Mouse (Mus musculus) ES-E14 (cell line): ENCODE measurements at regions not wholly inside any gene's neighbourhood (a gene's known extent, or its start where the extent isn't known, plus 50 kb on each side); places are given as distances from the start of the nearest gene placed in this dataset.

Experiments used
- MAFK ChIP-seq: IDR thresholded peaks from 2 replicates; pipeline ENCODE4 v1.6.1; 2014; ENCODE audit warnings: mild to moderate bottlenecking, low read depth, low read length, inconsistent platforms; ENCODE audit not compliant: insufficient read depth
- ZC3H11A ChIP-seq: IDR thresholded peaks from 2 replicates; pipeline ENCODE4 v1.6.1; 2012; ENCODE audit warnings: low read depth, mild to moderate bottlenecking, inconsistent platforms, low read length, borderline replicate concordance

- TF ChIP-seq MAFK, result no peak
- no peak for TF ChIP-seq ZC3H11A
Measured at GRCm38 (mm10) chr3:63073051-63073450, 168.3 kb upstream of the Mme start.
